Mouse (Mus musculus) liver, adult 2 months (tissue): ENCODE measurements around the gene Mbnl1. TPM values are rescaled to one million over a fixed set of nuclear protein-coding genes. Genes with fewer than 3 reads are reported as not detected.
A peak's percentile ranks its signal among the peaks of the same experiment; 100 is the strongest.

Experiments
- DNase-seq: peaks from one replicate; pipeline ENCODE4 v3.0.0-alpha.2; 2011; ENCODE audit warnings: low read depth, low spot score; ENCODE audit errors: extremely low read depth
- H3K27ac ChIP-seq: fragments of 200-500 bp; replicated peaks from 2 replicates; pipeline ENCODE4 v1.5.1; 2012; ENCODE audit warnings: low read depth, mild to moderate bottlenecking, control low read depth, inconsistent platforms, low read length; ENCODE audit not compliant: insufficient read depth
- H3K27me3 ChIP-seq: fragments of 200-500 bp; 2 replicates; pipeline ENCODE4 v1.6.1; 2012; ENCODE audit warnings: mild to moderate bottlenecking, moderate library complexity, low read length, inconsistent platforms; ENCODE audit not compliant: control insufficient read depth, insufficient read depth
- H3K36me3 ChIP-seq: fragments of 200-500 bp; 2 replicates; pipeline ENCODE4 v1.6.1; 2012; ENCODE audit warnings: low read length, inconsistent platforms; ENCODE audit not compliant: control insufficient read depth, insufficient read depth
- H3K4me1 ChIP-seq: fragments of 200-500 bp; 2 replicates; pipeline ENCODE4 v1.6.1; 2011; ENCODE audit warnings: low read length; ENCODE audit not compliant: control insufficient read depth, insufficient read depth
- H3K4me3 ChIP-seq: fragments of 200-500 bp; 2 replicates; pipeline ENCODE4 v1.5.1; 2011; ENCODE audit warnings: low read depth, mild to moderate bottlenecking, control low read depth, low read length, moderate library complexity; ENCODE audit not compliant: insufficient read depth
- H3K79me2 ChIP-seq: fragments of 200-500 bp; 2 replicates; pipeline ENCODE4 v1.6.1; 2012; ENCODE audit warnings: inconsistent platforms, mild to moderate bottlenecking, low read length, moderate library complexity; ENCODE audit not compliant: control insufficient read depth, insufficient read depth
- H3K9ac ChIP-seq: fragments of 200-500 bp; 2 replicates; pipeline ENCODE4 v1.6.1; 2012; ENCODE audit warnings: low read depth, mild to moderate bottlenecking, control low read depth, inconsistent platforms, low read length
- CTCF ChIP-seq: fragments of 200-500 bp; IDR thresholded peaks from 2 replicates; pipeline ENCODE4 v1.5.1; 2011; ENCODE audit warnings: low read depth, low read length, control low read depth
- POLR2A ChIP-seq: fragments of 200-500 bp; IDR thresholded peaks from 2 replicates; pipeline ENCODE4 v1.6.1; 2011; ENCODE audit warnings: low read length, control low read depth; ENCODE audit not compliant: insufficient read depth; ENCODE audit errors: extremely low read depth
- WGBS: fragments of 180-500 bp; shearing (Covaris S2); methylation state at CpG from one replicate; pipeline ENCODE4 v1.1.7; 2018; 5-methylcytosine and 5-hydroxymethylcytosine counted together
- polyA plus RNA-seq: library from polyadenylated mRNA; depleted of rRNA; stranded (reverse); fragments of >200 nt; gene quantifications from 2 replicates; pipeline ENCODE4 v1.2.3, GENCODE M21; 2012
- total RNA-seq: library from RNA; depleted of rRNA; stranded (reverse); fragments of >200 nt; gene quantifications from 2 replicates; pipeline ENCODE4 v1.2.3, GENCODE M21; 2014

Mbnl1 gene
- total and polyA plus RNA-seq, 2 experiments: 27.3 to 111 TPM

- TF ChIP-seq CTCF (no peak), POLR2A (no peak)
- peaks cover 36% of the 10 kb centered on the region; the same call in 1 of the 2 replicates for H3K79me2 ChIP-seq
- DNase-seq: no peak
- H3K27me3 ChIP-seq: no peaks in the 10 kb centered on the region
- no peak overlapping the region for H3K27ac ChIP-seq
- WGBS: 78% methylated on average over 4 of the region's 4 CpGs
- no peak overlapping the region for H3K9ac ChIP-seq
- no peaks in the 10 kb centered on the region for H3K36me3 ChIP-seq
- peaks cover 26% of the 10 kb centered on the region for H3K4me1 ChIP-seq
- no peak overlapping the region for H3K4me3 ChIP-seq
Measured at GRCm38 (mm10) chr3:60574849-60575524, 102.4 kb downstream of the Mbnl1 start.

DNA sequence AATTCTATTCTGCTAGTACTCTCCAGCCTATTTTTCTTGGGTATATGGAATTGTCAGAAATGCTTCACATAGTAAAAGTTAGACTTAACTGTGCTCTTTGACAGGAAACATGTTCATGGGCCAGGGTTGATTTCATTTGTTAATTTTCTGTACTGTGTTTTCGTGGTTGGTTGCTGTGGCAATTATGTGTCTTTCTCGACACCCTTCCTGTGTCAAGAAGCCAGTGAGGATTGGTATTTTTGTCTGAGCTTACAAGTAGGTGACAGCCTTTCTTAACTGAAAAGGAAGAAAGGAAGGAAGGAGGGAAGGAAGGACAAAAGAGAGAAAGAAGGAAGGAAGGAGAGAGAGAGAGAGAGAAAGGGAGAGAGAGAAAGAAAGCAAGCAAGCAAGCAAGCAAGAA lies 103.3 kb downstream of the Mbnl1 start:
- WGBS: 5% methylated on average over 2 of the region's 2 CpGs
- no peaks in the 10 kb centered on the region for H3K36me3 ChIP-seq
- H3K4me1 ChIP-seq: peaks cover 28% of the 10 kb centered on the region
- H3K79me2 ChIP-seq: peaks cover 43% of the 10 kb centered on the region; the same call in 1 of the 2 replicates
- H3K9ac ChIP-seq: 0 out of 2 replicates have a peak overlapping the region, but pooled peaks have one; percentile 54
- peak overlapping the region; percentile 77 for H3K27ac ChIP-seq
- DNase-seq: peak; percentile 45
- H3K27me3 ChIP-seq: no peaks in the 10 kb centered on the region
- H3K4me3 ChIP-seq: no peak overlapping the region
- TF ChIP-seq CTCF: no peak
- no peak for TF ChIP-seq POLR2A

DNA sequence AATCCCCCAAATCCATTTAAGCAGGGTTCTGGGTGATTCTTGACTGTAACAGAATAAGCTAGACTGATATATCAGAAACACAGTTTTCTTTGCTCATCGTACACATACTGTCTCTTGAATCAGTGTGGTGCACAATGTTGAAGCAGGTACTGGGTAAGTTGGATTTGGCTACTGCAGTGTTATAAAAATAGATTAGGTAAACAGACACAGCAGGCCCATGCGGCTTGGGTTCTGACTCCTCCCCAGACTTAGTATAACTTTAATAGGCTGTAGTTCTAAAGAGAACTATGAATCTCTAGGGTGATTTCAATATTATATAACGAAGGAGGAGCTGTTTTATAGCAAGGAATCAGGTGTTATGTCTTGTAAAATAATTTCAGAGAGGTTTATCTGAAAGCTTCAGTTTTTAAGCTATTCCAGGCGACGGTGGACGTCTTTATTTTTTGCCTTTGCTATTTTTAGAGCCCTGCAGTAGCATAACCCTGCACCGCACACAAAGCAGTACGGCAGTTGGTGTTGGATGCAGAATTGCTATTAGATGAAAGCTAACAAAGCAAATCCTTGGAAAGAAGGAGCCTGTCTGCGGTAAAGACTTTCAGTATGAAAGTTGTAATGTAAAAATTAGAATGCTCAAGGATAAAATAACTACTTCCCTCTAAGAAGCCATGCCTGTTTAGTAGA lies 103.9 kb downstream of the Mbnl1 start:
- H3K36me3 ChIP-seq: no peaks in the 10 kb centered on the region
- H3K27ac ChIP-seq: peak overlapping the region; percentile 77
- H3K27me3 ChIP-seq: no peaks in the 10 kb centered on the region
- H3K79me2 ChIP-seq: peaks cover 39% of the 10 kb centered on the region; the same call in 1 of the 2 replicates
- H3K9ac ChIP-seq: peak overlapping the region; percentile 42; the same call in 1 of the 2 replicates
- H3K4me3 ChIP-seq: 0 out of 2 replicates have a peak overlapping the region, but pooled peaks have one; percentile 7
- peaks cover 23% of the 10 kb centered on the region for H3K4me1 ChIP-seq
- no peak for TF ChIP-seq POLR2A
- TF ChIP-seq CTCF: no peak
- DNase-seq: peak; percentile 91
- 15% methylated on average over 9 of the region's 9 CpGs for WGBS

GRCm38 (mm10) chr3:60579880-60580279 lies 107.2 kb downstream of the Mbnl1 start:
- no peak for TF ChIP-seq CTCF
- TF ChIP-seq POLR2A: no peak
- H3K4me1 ChIP-seq: peaks cover 13% of the 10 kb centered on the region
- H3K79me2 ChIP-seq: peaks cover 30% of the 10 kb centered on the region; the same call in 1 of the 2 replicates
- H3K27ac ChIP-seq: peak overlapping the region; percentile 27; the same call in 1 of the 2 replicates
- no peaks in the 10 kb centered on the region for H3K27me3 ChIP-seq
- no peak overlapping the region for H3K9ac ChIP-seq
- H3K36me3 ChIP-seq: no peaks in the 10 kb centered on the region
- H3K4me3 ChIP-seq: no peak overlapping the region
- 91% methylated on average over 4 of the region's 4 CpGs for WGBS
- no peak for DNase-seq

GRCm38 (mm10) chr3:60580699-60581098 lies 108.1 kb downstream of the Mbnl1 start:
- DNase-seq: peak; percentile 34
- Histone ChIP-seq H3K27me3 (no peaks in the 10 kb centered on the region), H3K4me1 (peaks cover 13% of the 10 kb centered on the region), H3K9ac (no peak overlapping the region), H3K4me3 (no peak overlapping the region), H3K79me2 (peaks cover 27% of the 10 kb centered on the region; the same call in 1 of the 2 replicates), H3K36me3 (no peaks in the 10 kb centered on the region), H3K27ac (peak overlapping the region; percentile 27)
- 68% methylated on average over 5 of the region's 5 CpGs for WGBS
- TF ChIP-seq POLR2A: no peak
- no peak for TF ChIP-seq CTCF
